Mouse (Mus musculus): ENCODE results near the gene Gm20388.
A peak's percentile ranks its signal among the peaks of the same experiment; 100 is the strongest.

The Gm20388 gene

DNA sequence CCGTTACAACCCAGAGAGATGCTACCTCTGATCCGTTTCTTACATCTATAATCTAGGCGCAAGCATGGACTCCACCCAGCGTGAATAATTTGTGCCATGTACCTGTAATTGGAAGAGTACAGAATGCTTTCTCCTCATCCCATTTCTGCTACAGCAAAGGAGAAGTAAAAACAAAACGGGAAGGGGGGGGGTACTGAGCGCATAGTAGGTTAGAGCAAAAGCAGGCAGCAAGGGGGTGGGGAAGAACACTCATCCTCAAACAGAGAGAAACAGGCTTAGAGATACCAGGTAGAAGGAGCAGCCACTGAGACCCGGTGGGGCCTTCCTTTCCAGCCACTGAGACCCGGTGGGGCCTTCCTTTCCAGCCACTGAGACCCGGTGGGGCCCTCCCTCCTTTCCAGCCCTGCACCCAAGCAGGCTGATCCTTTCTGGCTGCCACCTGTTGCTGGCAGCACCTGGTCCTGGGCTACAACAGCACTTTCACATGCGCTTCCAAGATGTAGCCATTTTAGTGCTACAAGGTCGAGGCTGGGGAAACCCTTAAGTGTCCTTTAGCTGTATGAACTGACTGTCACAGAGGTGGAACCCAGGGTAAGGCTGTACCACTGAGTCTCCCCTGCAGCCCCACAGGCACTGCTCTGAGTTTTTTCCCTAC lies 4451.3 kb downstream of the Gm20388 start:
- no peak for DNase-seq (ENCODE audit: low spot score in 2 of 2)

GRCm38 (mm10) chr8:124362589-124362988 lies 4451.9 kb downstream of the Gm20388 start:
- no peak for DNase-seq (ENCODE audit: low spot score in 2 of 2)

DNA sequence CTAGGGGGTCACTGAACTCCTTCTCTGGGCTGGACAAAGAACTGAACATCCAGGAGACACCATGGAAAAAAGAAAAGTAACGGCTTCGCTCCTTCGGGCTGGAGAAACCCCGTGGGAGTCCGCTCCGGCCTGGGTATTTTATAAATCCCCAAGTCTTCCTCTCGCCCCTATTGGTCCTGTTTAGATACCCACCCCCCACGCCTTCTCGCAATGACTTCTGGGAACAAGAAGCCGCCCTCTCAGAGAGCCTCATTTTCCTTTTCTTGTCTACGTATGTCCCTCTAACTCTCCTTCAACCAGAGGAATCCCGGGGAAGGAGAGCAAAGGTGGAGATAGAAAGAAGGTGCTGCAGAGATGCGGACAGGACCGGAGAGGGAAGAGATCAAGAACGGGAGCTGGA lies 4452.7 kb downstream of the Gm20388 start:
- no peak for DNase-seq (ENCODE audit: low spot score in 2 of 2)

GRCm38 (mm10) chr8:124368213-124368612 lies 4457.6 kb downstream of the Gm20388 start:
- DNase-seq (ENCODE audit: low spot score in 2 of 2), result peak; percentile 56 to 87

DNA sequence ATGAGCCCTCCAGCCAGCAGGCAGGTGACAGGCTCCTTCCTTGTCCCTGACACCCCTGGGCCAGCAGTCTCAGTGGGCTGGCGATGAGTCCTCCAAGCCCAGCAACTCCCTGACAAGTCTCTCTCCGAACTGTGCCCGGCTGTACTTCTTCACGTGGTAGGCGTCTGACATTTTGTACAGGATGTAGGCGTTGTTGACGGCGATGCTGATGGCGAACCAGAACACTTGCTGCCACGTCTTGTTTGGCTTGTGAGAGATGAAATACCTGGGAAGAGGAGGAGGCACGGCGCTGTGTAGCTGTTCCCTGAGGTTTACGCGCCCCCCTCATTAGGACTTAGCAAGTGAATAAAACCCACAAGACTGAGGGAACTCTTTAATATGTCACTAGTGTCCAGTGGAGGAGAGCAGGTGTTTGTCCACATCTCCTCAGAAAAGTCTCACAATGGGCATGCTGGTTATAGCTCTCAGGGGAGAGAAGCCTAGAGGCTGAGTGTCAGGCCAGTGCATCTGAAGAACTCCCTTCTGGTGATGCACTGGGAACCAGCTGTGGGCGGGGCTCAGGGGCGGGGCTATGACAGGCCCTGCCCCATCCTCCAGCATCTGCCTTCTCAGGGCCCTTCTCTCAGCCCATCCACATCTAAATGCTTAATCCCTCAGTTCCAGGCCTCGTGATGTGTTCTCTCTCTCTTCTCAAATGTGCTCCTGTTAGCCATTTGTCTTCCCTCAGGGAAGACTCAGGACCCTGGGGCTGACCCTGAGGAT lies 4460.0 kb downstream of the Gm20388 start:
- no peak for DNase-seq (ENCODE audit: low spot score in 2 of 2)

GRCm38 (mm10) chr8:124371410-124372123 lies 4460.9 kb downstream of the Gm20388 start:
- no peak for DNase-seq (ENCODE audit: low spot score in 2 of 2)

GRCm38 (mm10) chr8:124373753-124374152 lies 4463.1 kb downstream of the Gm20388 start:
- no peak for DNase-seq (ENCODE audit: low spot score in 2 of 2)

- DNase-seq (ENCODE audit: low spot score in 2 of 2), result no peak
Measured at GRCm38 (mm10) chr8:124375168-124375567, 4464.5 kb downstream of the Gm20388 start.

DNA sequence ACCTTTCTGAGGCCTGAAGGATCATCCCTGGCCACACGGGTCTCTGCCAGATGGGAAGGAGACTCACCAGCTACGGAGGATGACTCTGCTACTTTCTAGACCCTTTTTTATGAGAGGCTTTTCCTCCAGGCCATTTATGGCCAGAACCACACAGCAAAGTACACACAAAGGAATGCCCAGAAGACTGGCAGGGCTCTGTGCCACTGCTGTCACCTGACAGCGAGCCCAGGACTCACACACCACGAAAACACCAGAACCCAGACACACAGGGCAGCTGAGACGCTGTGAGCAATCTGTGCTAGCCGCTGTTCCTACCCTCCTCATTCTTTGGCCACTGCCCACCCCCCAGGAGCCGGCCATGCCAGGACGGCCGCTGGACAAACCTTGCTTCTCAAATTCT lies 4465.1 kb downstream of the Gm20388 start:
- no peak for DNase-seq (ENCODE audit: low spot score in 2 of 2)

- no peak for DNase-seq (ENCODE audit: low spot score in 2 of 2)
Measured at GRCm38 (mm10) chr8:124376406-124376805, 4465.8 kb downstream of the Gm20388 start.

DNA sequence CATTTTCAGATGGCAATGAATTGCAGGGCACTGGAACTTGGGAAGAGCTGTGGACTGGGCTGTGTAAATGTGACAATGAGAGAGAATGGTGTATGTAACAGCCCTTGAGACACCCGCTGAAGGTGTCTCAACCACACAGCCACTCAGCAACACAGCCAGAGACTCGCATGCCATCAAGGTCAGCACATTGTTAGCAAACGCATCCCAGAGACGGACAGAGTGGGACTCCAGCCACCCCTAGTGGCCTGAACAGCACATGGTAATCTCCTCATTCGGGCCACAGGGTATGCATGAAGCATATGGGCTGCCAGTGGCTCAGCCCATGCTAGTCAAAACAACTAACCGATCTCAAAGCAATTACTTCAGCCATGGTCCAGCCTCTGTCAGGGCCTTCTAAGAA lies 4468.6 kb downstream of the Gm20388 start:
- no peak for DNase-seq (ENCODE audit: low spot score in 2 of 2)

DNA sequence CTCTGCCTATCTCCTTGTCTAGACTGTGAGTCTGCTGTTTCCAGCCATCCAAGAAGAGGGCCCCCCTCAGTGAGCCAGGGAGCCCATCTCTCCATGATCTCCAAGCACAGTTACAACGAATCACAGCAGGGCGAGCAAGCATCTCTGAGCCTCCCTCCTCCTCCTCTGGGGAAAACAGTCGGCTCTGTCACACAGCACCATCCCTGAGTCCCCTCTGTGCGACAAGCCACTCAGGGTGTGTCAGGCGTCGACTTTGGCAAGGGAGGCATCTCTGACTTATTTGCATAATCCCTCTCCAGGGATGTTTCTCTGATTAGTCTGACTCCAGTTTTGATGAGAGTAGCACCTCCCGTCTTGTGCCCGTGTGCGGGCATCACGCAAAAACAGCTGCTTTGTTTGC lies 4471.6 kb downstream of the Gm20388 start:
- no peak for DNase-seq (ENCODE audit: low spot score in 2 of 2)

DNA sequence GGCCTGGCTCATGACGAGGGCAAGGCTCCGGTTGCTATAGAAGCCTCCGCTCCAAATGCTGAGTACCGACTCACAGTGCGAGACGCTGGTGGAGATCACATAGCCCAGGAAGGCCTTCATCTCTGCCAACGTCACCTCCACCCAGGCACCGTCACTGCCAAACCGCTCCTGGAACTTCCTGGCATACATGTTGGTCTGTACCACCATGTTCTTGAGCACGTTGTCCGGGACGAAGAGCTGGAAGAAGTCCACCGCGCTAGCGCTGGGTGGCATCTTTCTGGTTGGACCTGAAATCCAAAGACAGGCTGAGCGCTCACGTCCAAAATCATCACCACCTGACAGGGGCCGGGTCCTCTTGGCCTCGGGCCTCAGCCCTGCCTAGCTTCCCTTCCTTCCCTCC lies 4473.7 kb downstream of the Gm20388 start:
- no peak for DNase-seq (ENCODE audit: low spot score in 2 of 2)

DNA sequence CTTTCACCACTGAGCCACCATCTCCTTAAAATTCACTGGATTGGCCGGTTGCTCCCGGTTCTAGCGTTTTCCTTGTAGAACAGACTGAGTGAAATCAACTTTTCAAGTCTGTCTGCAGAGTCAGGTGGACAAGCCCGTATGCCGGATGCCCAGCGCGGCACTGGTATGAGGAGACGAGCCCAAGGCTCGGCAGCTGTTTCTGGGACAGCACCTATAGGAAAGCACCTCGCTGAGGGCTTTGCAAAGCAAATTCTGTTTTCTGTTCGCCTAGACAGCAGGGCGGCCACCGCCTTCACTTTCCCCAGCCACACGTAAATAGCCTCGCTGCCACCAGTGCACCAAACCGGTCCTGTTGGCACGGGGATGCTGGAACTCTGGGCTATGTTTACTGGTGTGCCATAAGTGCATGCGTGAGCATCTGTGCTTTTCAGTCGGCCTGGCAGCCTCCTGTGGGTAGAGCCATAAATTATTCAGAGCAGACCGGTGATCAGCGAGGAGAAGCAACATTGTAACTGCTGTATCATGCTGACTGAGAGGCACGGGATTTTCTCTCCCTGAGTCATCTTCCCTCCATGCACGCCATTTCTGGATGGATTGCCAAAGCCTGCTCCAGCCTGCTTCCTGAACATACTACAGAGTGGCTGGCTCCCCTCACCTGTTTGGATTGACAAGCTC lies 4475.7 kb downstream of the Gm20388 start:
- no peak for DNase-seq (ENCODE audit: low spot score in 2 of 2)

DNA sequence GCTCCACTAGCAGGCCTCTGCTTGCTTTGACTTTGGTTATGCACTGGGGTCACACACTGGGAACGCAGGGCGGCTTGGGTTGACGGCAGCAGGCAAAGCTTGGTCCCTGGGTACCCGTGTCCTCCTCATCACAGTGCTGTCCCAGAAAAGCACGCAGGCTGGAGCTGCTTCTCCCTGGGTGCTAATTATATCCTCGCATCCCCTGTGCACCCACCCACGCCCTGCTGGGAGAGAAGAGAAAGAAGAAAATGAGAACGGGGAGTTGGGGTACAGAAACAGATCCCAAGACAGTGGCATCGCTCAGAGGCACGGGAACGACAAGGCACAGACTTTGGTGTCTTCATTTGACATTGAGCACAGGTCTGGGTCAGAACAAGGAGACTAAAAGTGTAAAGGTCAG lies 4478.9 kb downstream of the Gm20388 start:
- no peak for DNase-seq (ENCODE audit: low spot score in 2 of 2)

DNA sequence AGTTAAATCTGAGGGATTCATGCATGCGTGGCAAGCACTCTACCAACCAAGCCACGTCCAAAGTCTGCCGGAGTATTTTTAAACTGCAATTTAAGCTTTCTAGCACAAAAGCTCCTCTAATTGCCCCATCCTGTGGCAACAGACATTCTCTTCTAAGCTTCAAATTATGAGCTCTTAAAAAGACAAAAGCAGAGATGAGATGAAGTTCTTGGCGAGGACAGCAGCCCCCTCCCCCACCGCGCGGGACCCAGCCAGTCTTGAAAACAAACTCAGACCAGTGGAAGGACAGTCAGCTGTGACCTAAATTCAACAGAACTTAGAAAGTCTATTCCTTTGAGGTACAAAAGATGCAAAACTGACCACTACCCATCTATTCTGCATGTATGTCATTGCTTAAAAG lies 4480.6 kb downstream of the Gm20388 start:
- DNase-seq (ENCODE audit: low spot score in 2 of 2), result no peak

DNA sequence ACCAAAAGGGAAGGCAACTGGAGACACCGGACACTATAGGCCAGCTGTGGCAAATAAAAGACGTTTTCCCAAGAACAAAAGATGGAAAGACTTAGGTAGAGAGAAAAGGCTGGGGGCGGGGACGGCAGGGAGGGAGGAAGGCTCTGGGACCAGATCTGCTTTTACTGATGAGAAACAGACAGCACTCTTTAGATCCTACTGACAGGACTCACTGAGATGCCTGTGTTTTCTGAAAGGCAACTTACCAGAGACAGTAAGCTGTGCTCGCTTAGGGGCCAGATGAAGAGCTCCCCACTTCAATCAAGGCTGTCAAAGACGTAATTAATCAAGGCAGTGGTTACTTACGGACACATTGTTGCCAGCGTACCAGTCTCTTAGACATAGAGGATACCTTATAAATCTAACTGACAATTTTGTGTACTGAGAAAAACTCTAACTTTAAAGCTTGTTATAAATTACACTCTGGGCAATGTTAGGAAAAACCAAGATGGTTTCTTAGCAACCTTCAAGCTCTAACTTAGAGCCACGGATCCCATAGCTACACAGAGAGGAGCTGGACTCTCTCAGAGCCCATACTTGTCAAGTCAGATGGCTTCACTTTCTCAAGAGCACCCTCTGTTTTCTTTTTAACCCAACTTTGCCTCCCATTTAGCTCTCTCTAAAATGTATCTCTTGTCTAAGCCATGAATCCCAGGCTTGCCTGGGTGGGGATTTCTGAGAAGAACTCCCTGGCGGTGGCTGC lies 4481.8 kb downstream of the Gm20388 start:
- no peak for DNase-seq (ENCODE audit: low spot score in 2 of 2)

DNA sequence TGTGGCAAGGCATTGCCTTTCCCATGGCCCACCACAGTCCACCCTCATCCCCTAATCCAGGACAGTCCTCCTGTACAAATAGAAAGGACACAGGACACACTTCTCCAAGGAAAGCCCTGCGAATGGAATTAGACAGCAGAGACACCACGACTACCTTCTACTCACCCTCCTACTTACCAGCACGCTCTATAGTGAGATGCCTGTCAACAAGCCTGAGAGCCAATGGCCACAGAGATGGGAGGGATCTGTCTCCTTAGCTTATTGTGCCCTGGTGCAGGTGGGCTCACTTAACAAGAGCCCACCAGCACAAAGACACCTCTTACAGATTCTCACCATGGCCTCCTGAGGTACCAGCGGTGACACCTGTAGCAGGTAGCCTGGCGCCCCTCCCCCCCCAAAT lies 4482.4 kb downstream of the Gm20388 start:
- no peak for DNase-seq (ENCODE audit: low spot score in 2 of 2)

DNA sequence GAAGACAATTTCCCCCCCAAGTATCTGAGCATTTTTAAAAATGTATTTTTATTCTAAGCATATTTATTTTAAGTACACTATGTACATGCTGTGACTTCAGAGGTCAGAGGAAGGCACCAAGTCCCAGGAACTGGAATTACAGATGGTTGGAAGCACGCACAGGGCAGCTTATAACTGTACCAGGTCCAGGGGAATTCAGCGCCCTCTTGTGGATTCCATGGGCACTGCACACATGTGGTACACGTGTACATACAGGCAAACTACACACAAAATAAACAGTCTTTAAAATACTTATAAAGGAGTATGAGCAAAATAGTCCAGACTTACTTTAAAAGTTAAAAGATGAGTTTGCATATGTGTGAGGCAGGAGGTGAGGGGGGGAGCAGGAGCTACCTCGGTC lies 4483.3 kb downstream of the Gm20388 start:
- DNase-seq (ENCODE audit: low spot score in 2 of 2), result no peak

DNA sequence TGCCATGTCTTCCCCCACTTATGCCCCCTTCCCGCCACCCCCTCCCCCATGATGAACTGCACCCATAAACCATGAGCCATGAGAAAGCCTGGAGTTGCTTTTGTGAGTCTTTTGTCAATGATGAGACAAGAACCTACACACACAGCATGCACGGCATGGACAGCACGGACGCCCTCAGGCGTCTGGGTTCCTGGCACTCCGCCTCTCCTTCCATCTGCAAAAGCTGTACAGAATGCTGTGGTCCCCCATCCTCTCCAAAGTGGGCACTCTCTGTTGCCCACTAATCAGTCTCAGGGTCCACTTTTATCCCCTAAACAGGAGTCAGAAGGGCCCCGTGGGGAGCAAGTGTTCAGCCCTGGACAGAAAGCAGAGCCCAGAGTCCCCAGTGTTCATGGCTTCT lies 4484.3 kb downstream of the Gm20388 start:
- DNase-seq (ENCODE audit: low spot score in 2 of 2), result no peak
